Mouse (Mus musculus): ENCODE measurements around the gene F12.

DNA sequence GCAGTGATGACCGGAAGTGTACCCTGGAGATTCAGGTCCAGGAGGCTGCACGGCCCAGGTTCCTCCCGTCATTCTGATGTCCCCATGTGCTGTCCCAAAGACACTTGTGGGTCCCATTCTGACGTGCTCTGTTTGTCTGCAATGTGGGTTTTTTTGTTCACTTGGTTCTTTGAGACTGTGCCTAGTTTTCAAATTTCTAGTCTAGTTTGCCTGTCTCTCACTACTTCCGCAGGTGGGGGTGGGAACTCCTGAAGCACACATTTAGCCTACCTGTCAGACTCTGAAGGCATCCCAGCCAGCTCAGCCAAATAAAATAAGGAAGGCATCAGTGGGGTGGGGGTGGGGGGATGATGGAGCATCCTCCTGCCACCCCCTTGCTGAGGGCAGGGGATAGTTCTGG, 21.5 kb upstream of the F12 start:
- TF ChIP-seq CTCF (IDR thresholded peaks at IDR 0.05; ENCODE audit: extremely low read depth, insufficient read length, insufficient replicate concordance, low read depth, low read length) (no peak), POLR2A (IDR thresholded peaks at IDR 0.05; ENCODE audit: low read depth, low read length) (no peak)
